Mouse (Mus musculus) spleen, adult 2 months (tissue): ENCODE data around the gene Dnali1.

Experiments used
- CTCF ChIP-seq: fragments of 200-500 bp; IDR thresholded peaks from 2 replicates; pipeline ENCODE4 v1.5.1; 2011; ENCODE audit warnings: mild to moderate bottlenecking, inconsistent platforms; ENCODE audit not compliant: insufficient read depth, insufficient read length, insufficient replicate concordance; ENCODE audit errors: extremely low read depth
- POLR2A ChIP-seq: fragments of 200-500 bp; IDR thresholded peaks from 2 replicates; pipeline ENCODE4 v1.6.1; 2011; ENCODE audit warnings: low read depth, low read length, inconsistent platforms

GRCm38 (mm10) chr4:125093031-125093430, 27.5 kb upstream of the Dnali1 start:
- TF ChIP-seq CTCF: no peak
- TF ChIP-seq POLR2A: no peak
